Mouse (Mus musculus) ES-E14 (cell line): ENCODE results near the gene Plxdc1.

ENCODE experiments used
- MAFK ChIP-seq: IDR thresholded peaks from 2 replicates; pipeline ENCODE4 v1.6.1; 2014; ENCODE audit warnings: mild to moderate bottlenecking, low read depth, low read length, inconsistent platforms; ENCODE audit not compliant: insufficient read depth
- ZNF384 ChIP-seq: IDR thresholded peaks from 2 replicates; pipeline ENCODE4 v1.6.1; 2012; ENCODE audit warnings: low read depth, low read length, inconsistent platforms

- TF ChIP-seq MAFK = no peak
- TF ChIP-seq ZNF384 = no peak
Measured at GRCm38 (mm10) chr11:98003171-98003671, 17.0 kb upstream of the Plxdc1 start.
